Mouse (Mus musculus) midbrain, postnatal 0 days (tissue): ENCODE results near the gene Echdc3. TPM values are rescaled to one million over a fixed set of nuclear protein-coding genes. Genes with fewer than 3 reads are reported as not detected.

Experiments
- ATAC-seq: fragments of 200-750 bp; cut with Nextera tagmentation; 2 replicates; pipeline ENCODE4 v1.8.0; 2017; ENCODE audit warnings: moderate number of reproducible peaks, mild to moderate bottlenecking, moderate TSS enrichment, moderate library complexity; ENCODE audit not compliant: low FRiP score
- DNase-seq: peaks from one replicate; pipeline ENCODE4 v3.0.0-alpha.2; 2015; ENCODE audit warnings: low spot score
- H3K27ac ChIP-seq: fragments of 300-500 bp; sonication (generic); 2 replicates; pipeline ENCODE4 v1.5.1; 2014; ENCODE audit warnings: low read depth, mild to moderate bottlenecking, low read length, mixed read lengths
- H3K27me3 ChIP-seq: fragments of 300-500 bp; sonication (generic); 2 replicates; pipeline ENCODE4 v1.6.1; 2014; ENCODE audit warnings: low read length, control low read depth, mixed read lengths; ENCODE audit not compliant: insufficient read depth
- H3K36me3 ChIP-seq: fragments of 300-500 bp; sonication (generic); 2 replicates; pipeline ENCODE4 v1.6.1; 2014; ENCODE audit warnings: low read length, control low read depth, mixed read lengths; ENCODE audit not compliant: insufficient read depth
- H3K4me1 ChIP-seq: fragments of 300-500 bp; sonication (generic); 2 replicates; pipeline ENCODE4 v1.6.1; 2014; ENCODE audit warnings: mild to moderate bottlenecking, control low read depth, antibody characterized with exemption, low read length, mixed read lengths; ENCODE audit not compliant: insufficient read depth
- H3K4me2 ChIP-seq: fragments of 300-500 bp; sonication (generic); 2 replicates; pipeline ENCODE4 v1.6.1; 2014; ENCODE audit warnings: low read depth, mild to moderate bottlenecking, low read length, mixed read lengths; ENCODE audit not compliant: poor library complexity, severe bottlenecking
- H3K4me3 ChIP-seq: fragments of 300-500 bp; sonication (generic); 2 replicates; pipeline ENCODE4 v1.5.1; 2014; ENCODE audit warnings: low read depth, mild to moderate bottlenecking, low read length, moderate library complexity
- H3K9ac ChIP-seq: fragments of 300-500 bp; sonication (generic); replicated peaks from 2 replicates; pipeline ENCODE4 v1.6.1; 2014; ENCODE audit warnings: mild to moderate bottlenecking, low read length, moderate library complexity, mixed read lengths; ENCODE audit not compliant: poor library complexity, severe bottlenecking
- H3K9me3 ChIP-seq: fragments of 300-500 bp; sonication (generic); 2 replicates; pipeline ENCODE4 v1.6.1; 2016; ENCODE audit warnings: low read length, control low read depth
- CTCF ChIP-seq: IDR thresholded peaks from 2 replicates; pipeline ENCODE4 v1.5.1; 2016; ENCODE audit warnings: antibody characterized with exemption, mild to moderate bottlenecking
- WGBS: fragments of 180-500 bp; shearing (Covaris S2); extraction: QIAGEN DNeasy Blood & Tissue Kit; methylation state at CpG from one replicate; pipeline ENCODE4 v1.1.7; 2014; 5-methylcytosine and 5-hydroxymethylcytosine counted together
- polyA plus RNA-seq: library from polyadenylated mRNA; unstranded; fragments of >200 nt; fragmentation: Nextera tagmentation; extraction: Ambion mirVana; gene quantifications from 2 replicates; pipeline ENCODE4 v1.2.1, GENCODE M21; 2015
- total RNA-seq: library from RNA; depleted of rRNA; stranded (reverse); fragments of >200 nt; gene quantifications from 2 replicates; pipeline ENCODE4 v1.2.3, GENCODE M21; 2014

Echdc3 gene
- total and polyA plus RNA-seq, 2 experiments from 2014 or later = 1.0 to 1.5 TPM

DNA sequence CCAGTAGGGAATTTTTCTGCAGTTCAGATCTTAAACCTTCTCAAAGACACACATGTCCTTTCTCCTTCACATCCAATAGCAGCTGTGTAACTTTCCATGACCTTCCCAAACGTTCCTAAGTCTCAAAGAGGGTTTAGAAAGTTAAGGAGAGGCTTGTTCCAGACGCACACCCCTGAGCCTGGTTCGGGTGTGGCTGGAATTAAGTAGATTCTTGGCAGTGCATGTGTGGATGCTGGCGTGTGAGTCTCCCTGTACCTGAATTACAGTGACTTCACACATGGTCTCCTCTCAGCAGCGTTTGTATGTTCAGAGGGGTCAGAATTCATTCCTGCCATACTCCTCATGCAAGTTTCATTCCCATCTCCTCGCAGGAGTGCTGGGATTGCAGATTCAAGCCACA is 18.0 kb upstream of the Echdc3 start:
- no peak for DNase-seq
- H3K9ac ChIP-seq = no peak overlapping the region
- H3K4me2 ChIP-seq = no peak overlapping the region
- WGBS = 83% methylated on average over 6 of the region's 6 CpGs
- no peaks in the 10 kb centered on the region for H3K27me3 ChIP-seq
- no peak overlapping the region for H3K27ac ChIP-seq
- peaks cover 3% of the 10 kb centered on the region; the same call in 1 of the 2 replicates for H3K4me1 ChIP-seq
- ATAC-seq = no peak
- H3K36me3 ChIP-seq = no peaks in the 10 kb centered on the region
- H3K9me3 ChIP-seq = no peaks in the 10 kb centered on the region
- no peak for TF ChIP-seq CTCF
- no peak overlapping the region for H3K4me3 ChIP-seq

GRCm38 (mm10) chr2:6229597-6230290 is 16.9 kb upstream of the Echdc3 start:
- Histone ChIP-seq H3K27me3 (no peaks in the 10 kb centered on the region), H3K4me1 (peaks cover under 1% of the 10 kb centered on the region; the same call in 1 of the 2 replicates), H3K4me2 (no peak overlapping the region), H3K4me3 (no peak overlapping the region), H3K36me3 (no peaks in the 10 kb centered on the region), H3K27ac (peak overlapping the region; percentile 26; the same call in 1 of the 2 replicates), H3K9ac (no peak overlapping the region), H3K9me3 (no peaks in the 10 kb centered on the region)
- DNase-seq (peak; percentile 57), ATAC-seq (0 out of 2 replicates have a peak, but pooled peaks have one; percentile 52)
- whole genome bisulfite sequencing = 79% methylated on average over 5 of the region's 5 CpGs
- no peak for TF ChIP-seq CTCF

DNA sequence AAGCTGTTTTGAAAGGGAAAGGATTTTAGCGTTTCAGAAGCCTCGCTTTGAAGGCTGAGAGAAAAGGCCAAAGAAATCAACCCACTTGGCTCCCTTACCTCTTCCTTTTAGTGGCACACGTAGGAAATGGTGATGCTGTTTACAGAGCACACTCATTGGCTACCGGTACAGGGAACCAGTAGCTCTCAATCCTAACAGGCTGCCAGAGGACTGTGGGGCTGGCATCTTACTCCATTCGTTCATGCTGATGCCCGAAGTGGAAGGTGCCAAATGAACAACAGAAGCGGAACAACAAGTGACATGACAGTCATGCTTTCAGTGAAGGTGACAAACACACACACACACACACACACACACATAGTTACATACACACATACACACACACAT is 14.2 kb upstream of the Echdc3 start:
- ATAC-seq (peak; percentile 69), DNase-seq (peak; percentile 65)
- WGBS = 57% methylated on average over 7 of the region's 7 CpGs
- Histone ChIP-seq H3K36me3 (no peaks in the 10 kb centered on the region), H3K4me1 (no peaks in the 10 kb centered on the region), H3K9me3 (no peaks in the 10 kb centered on the region), H3K27me3 (no peaks in the 10 kb centered on the region), H3K9ac (no peak overlapping the region), H3K27ac (no peak overlapping the region), H3K4me2 (no peak overlapping the region), H3K4me3 (no peak overlapping the region)
- TF ChIP-seq CTCF = no peak

DNA sequence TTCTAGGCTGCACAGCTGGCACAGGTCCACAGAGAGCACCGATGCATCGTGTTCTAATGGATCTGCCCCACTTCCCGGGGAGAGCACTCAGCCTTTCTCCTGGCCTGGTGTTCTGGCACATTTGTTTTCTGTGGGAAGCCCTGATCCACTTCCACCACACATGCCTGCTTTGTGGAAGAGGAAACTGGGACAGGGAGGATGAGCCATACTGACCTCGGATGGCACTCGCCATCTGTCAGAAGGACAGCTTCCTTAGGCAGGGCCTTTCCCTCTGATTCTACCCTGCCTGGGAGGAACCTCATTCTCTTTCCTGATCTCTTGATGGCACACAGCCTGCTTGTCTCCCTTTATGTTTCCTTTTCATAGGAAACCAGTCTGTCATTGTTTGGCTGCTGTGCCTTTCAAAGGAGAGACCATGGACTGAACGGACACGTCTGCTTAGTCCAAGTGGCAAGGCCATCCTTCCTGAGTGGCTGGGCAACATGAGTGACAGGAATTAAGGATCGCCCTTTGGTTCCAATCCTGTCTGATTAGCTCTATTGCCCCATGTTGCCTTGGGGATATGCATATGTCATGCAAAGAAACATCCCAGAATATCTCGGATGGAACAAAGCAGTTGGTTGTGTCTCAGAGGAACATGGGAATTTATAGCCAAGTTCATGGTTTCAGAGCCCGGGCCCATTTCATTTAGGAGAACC is 13.7 kb upstream of the Echdc3 start:
- Histone ChIP-seq H3K27ac (no peak overlapping the region), H3K9ac (no peak overlapping the region), H3K4me2 (no peak overlapping the region), H3K4me1 (no peaks in the 10 kb centered on the region), H3K9me3 (no peaks in the 10 kb centered on the region), H3K27me3 (no peaks in the 10 kb centered on the region), H3K36me3 (no peaks in the 10 kb centered on the region), H3K4me3 (no peak overlapping the region)
- 45% methylated on average over 10 of the region's 10 CpGs for WGBS
- DNase-seq = peak; percentile 56
- ATAC-seq = peak; percentile 70
- TF ChIP-seq CTCF = no peak

DNA sequence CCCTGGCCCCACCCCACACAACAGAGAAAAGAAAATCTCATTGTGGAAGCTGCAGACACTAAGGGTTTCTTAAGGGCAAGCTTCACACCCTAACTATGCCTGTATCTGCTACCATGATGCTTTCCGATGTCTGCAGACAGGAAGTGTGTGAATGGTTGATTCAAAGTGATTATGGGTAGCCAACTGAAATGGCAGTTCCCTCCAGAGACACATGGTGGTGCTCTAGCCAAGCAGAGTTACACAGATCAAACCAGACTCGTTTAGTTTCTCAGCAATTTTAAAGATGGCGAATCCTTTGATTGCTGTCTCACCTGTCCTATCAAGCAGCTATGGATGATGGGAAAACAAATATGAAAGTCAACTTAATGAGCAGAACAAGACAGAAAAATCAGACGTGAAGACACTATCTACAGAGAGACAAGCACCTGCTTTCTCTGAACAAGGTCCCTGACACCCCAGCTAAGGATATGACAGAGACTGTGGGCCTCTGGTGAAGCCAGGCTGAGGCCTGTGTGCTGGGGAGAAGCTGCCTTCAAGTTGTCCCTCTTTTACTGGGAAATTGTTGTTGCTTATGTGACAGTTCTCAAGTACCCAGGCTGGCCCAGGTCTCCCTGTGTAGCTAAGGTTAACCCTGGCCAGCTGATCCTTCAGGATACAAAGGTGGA is 7.4 kb upstream of the Echdc3 start:
- Histone ChIP-seq H3K4me2 (no peak overlapping the region), H3K9ac (no peak overlapping the region), H3K27ac (no peak overlapping the region), H3K9me3 (no peaks in the 10 kb centered on the region), H3K4me3 (no peak overlapping the region), H3K36me3 (no peaks in the 10 kb centered on the region), H3K27me3 (no peaks in the 10 kb centered on the region), H3K4me1 (no peaks in the 10 kb centered on the region)
- peak; percentile 72 for ATAC-seq
- peak; percentile 97 for TF ChIP-seq CTCF
- 14% methylated on average over 4 of the region's 4 CpGs for WGBS
- DNase-seq = peak; percentile 88
